Comparison of ENCODE assay signal across 11 mouse cellular contexts in the genomic region with DNA sequence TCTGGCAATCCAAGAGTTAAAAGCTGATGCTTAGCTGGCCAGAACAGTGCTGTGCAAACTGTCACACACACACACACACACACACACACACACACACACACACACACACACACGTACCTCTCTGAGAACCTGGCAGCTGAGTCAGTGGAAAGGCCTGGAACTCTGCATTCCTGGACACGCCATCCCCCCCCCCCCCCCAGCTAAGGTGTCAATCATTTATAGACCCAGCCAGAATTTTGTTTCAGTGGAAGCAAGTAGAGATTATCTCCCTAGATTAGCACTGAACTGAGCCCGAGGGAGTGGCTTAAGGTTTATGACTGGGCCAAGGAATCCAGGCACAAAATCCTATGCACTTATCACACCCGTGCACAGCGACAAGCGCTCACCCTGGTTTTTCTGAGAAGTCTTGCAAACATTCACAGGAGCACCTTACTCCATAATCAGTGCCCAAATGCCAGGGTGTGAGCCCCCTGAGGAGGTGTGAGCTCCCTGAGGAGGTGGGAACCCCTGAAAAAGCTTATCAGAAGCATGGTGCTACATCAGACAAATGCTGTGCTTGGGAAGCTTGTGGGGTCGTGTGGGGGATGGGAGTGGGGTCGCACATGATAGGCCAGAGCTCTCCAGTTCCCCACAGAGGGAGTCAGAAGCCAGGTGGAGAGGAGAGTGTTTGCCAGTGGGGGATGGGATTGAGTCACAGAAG. TPM values are rescaled to one million over a fixed set of nuclear protein-coding genes. Genes with fewer than 3 reads are reported as not detected.
DNase-seq lines count a peak whose midpoint lies in the region; ATAC-seq and TF ChIP-seq lines count a peak whose summit lies in the region.
"Had no signal": no experiment of that assay in that cellular context is flagged by ENCODE, and none has a peak within 500 bp of the region (broad histone marks: within the 10 kb centered on the region; RNA-seq: fewer than 3 reads in every experiment).

No protein-coding gene starts in this region.

- no peak for DNase-seq in lung, adult 2 months
- DNase-seq in embryonic facial prominence, embryonic 10.5 days (ENCODE audit: low spot score): peak; percentile 32
- peak; percentile 54 to 61 for DNase-seq in kidney, postnatal 36 days
- peak; percentile 81 for DNase-seq in stomach, postnatal 0 days (ENCODE audit: low spot score)
- DNase-seq in gastrocnemius, adult 18-20 months (ENCODE audit: low spot score): no peak
- no peak for DNase-seq in cerebellum, adult 2 months
- DNase-seq: cerebellum, postnatal 36 days; forebrain, postnatal 0 days had no signal

- ATAC-seq in lung, embryonic 15.5 days (ENCODE audit: borderline replicate concordance, extremely low read depth, low FRiP score, low TSS enrichment): peak; percentile 67
- peak; percentile 75 for ATAC-seq in stomach, postnatal 0 days (ENCODE audit: low FRiP score, low TSS enrichment)
- ATAC-seq: forebrain, postnatal 0 days had no signal

- no peak overlapping the region for H3K4me3 ChIP-seq in lung, embryonic 15.5 days
- no peak overlapping the region for H3K4me3 ChIP-seq in lung, adult 2 months (replicated peaks; ENCODE audit: extremely low read depth, low read depth, low read length)
- H3K4me3 ChIP-seq in embryonic facial prominence, embryonic 10.5 days: no peak overlapping the region
- H3K4me3 ChIP-seq in stomach, postnatal 0 days (ENCODE audit: low read depth, low read length): no peak overlapping the region
- H3K4me3 ChIP-seq in cerebellum, adult 2 months (replicated peaks; ENCODE audit: insufficient read depth, low read depth, low read length): no peak overlapping the region
- H3K4me3 ChIP-seq: hindbrain, embryonic 13.5 days; liver, embryonic 15.5 days had no signal

- 6% methylated on average over 8 of the region's 8 CpGs for WGBS in lung, embryonic 15.5 days
- WGBS in lung, adult 2 months: 20% methylated on average over 8 of the region's 8 CpGs
- 37% methylated on average over 8 of the region's 8 CpGs for WGBS in embryonic facial prominence, embryonic 10.5 days
- WGBS in stomach, postnatal 0 days: 6% methylated on average over 8 of the region's 8 CpGs
- WGBS in cerebellum, adult 2 months: 50% methylated on average over 8 of the region's 8 CpGs

- H3K4me1 ChIP-seq in lung, embryonic 15.5 days: peaks cover 7% of the 10 kb centered on the region; the same call in 1 of the 2 replicates
- no peaks in the 10 kb centered on the region for H3K4me1 ChIP-seq in lung, adult 2 months (ENCODE audit: control insufficient read depth, insufficient read depth, low read length)
- H3K4me1 ChIP-seq in embryonic facial prominence, embryonic 10.5 days: peaks cover 22% of the 10 kb centered on the region
- H3K4me1 ChIP-seq in stomach, postnatal 0 days (replicated peaks; ENCODE audit: control insufficient read depth, insufficient read depth): no peaks in the 10 kb centered on the region
- peaks cover 11% of the 10 kb centered on the region; the same call in 1 of the 2 replicates for H3K4me1 ChIP-seq in cerebellum, adult 2 months (ENCODE audit: control insufficient read depth, insufficient read depth, low read length)

- no peak for TF ChIP-seq POLR2A in lung, adult 2 months (IDR thresholded peaks at IDR 0.05; ENCODE audit: borderline replicate concordance, extremely low read depth, low read depth, low read length)
- TF ChIP-seq POLR2A in cerebellum, adult 2 months (IDR thresholded peaks at IDR 0.05; ENCODE audit: borderline replicate concordance, insufficient read depth, low read length): no peak

- H3K36me3 ChIP-seq in lung, embryonic 15.5 days: no peaks in the 10 kb centered on the region
- no peaks in the 10 kb centered on the region for H3K36me3 ChIP-seq in embryonic facial prominence, embryonic 10.5 days (replicated peaks)
- no peaks in the 10 kb centered on the region for H3K36me3 ChIP-seq in stomach, postnatal 0 days (ENCODE audit: control insufficient read depth, insufficient read depth, low read length)
- H3K36me3 ChIP-seq: hindbrain, embryonic 13.5 days; liver, embryonic 15.5 days had no signal

- TF ChIP-seq EP300 in stomach, postnatal 0 days (optimal IDR thresholded peaks at IDR 0.05): no peak

- no peak overlapping the region for H3K9ac ChIP-seq in lung, embryonic 15.5 days
- no peak overlapping the region for H3K9ac ChIP-seq in stomach, postnatal 0 days (ENCODE audit: low read length)
- H3K9ac ChIP-seq: forebrain, postnatal 0 days; hindbrain, embryonic 13.5 days; liver, embryonic 15.5 days had no signal

- H3K27ac ChIP-seq in lung, embryonic 15.5 days: peak overlapping the region; percentile 94
- 0 out of 2 replicates have a peak overlapping the region, but pooled peaks have one; percentile 30 for H3K27ac ChIP-seq in embryonic facial prominence, embryonic 10.5 days (replicated peaks)
- peak overlapping the region; percentile 71 for H3K27ac ChIP-seq in stomach, postnatal 0 days (replicated peaks)
- H3K27ac ChIP-seq in cerebellum, adult 2 months (ENCODE audit: insufficient read depth, low read length): no peak overlapping the region
- H3K27ac ChIP-seq: hindbrain, embryonic 13.5 days; liver, embryonic 15.5 days had no signal

- H3K4me2 ChIP-seq in lung, embryonic 15.5 days: peak overlapping the region; percentile 6; the same call in 1 of the 2 replicates
- no peak overlapping the region for H3K4me2 ChIP-seq in stomach, postnatal 0 days (replicated peaks; ENCODE audit: low read depth)
- H3K4me2 ChIP-seq: hindbrain, embryonic 13.5 days; liver, embryonic 15.5 days had no signal

- no peaks in the 10 kb centered on the region for H3K9me3 ChIP-seq in lung, embryonic 15.5 days
- no peaks in the 10 kb centered on the region for H3K9me3 ChIP-seq in embryonic facial prominence, embryonic 10.5 days
- H3K9me3 ChIP-seq in stomach, postnatal 0 days (ENCODE audit: control insufficient read depth, low read length): no peaks in the 10 kb centered on the region
- H3K9me3 ChIP-seq: hindbrain, embryonic 13.5 days; liver, embryonic 15.5 days had no signal

- no peak for TF ChIP-seq CTCF in lung, adult 2 months (IDR thresholded peaks at IDR 0.05; ENCODE audit: insufficient read depth, low read length)
- TF ChIP-seq CTCF in stomach, postnatal 0 days (IDR thresholded peaks at IDR 0.05; ENCODE audit: low read depth): no peak
- TF ChIP-seq CTCF in cerebellum, adult 2 months (IDR thresholded peaks at IDR 0.05; ENCODE audit: borderline replicate concordance, insufficient read depth, low read depth, low read length): no peak

- no peaks in the 10 kb centered on the region for H3K27me3 ChIP-seq in lung, embryonic 15.5 days
- H3K27me3 ChIP-seq in embryonic facial prominence, embryonic 10.5 days (replicated peaks; ENCODE audit: low read depth, poor library complexity, severe bottlenecking): no peaks in the 10 kb centered on the region
- H3K27me3 ChIP-seq in stomach, postnatal 0 days (ENCODE audit: control insufficient read depth, insufficient read depth, low read length): no peaks in the 10 kb centered on the region
- no peaks in the 10 kb centered on the region for H3K27me3 ChIP-seq in cerebellum, adult 2 months (ENCODE audit: control insufficient read depth, insufficient read depth, low read length)

RNA-seq across cellular contexts. Expression of gene Hkdc1, which starts 9.2 kb away (rescaled TPM):
- 2.8 and 3.3 TPM in 2 replicates for polyA plus RNA-seq in lung, embryonic 15.5 days (2015; fragmentation: Nextera tagmentation; extraction: Ambion mirVana)
- polyA plus RNA-seq in lung, adult 2 months (2012; rRNA removed): 4.7 TPM in 2 replicates
- polyA plus RNA-seq in embryonic facial prominence, embryonic 10.5 days (2016; fragmentation: Nextera tagmentation; extraction: Ambion mirVana): 0.34 and 0.69 TPM in 2 replicates
- polyA plus RNA-seq in stomach, postnatal 0 days (2015; fragmentation: Nextera tagmentation; extraction: Ambion mirVana): 5.5 and 5.6 TPM in 2 replicates
- total RNA-seq in gastrocnemius, adult 18-20 months (2021): not detected
- 1.7 and 2.6 TPM in 2 replicates for polyA plus RNA-seq in cerebellum, adult 2 months (2012; rRNA removed)

RNA-seq across cellular contexts. Expression of gene Hk1, which starts 33.3 kb away (rescaled TPM):
- polyA plus RNA-seq in lung, embryonic 15.5 days (2015; fragmentation: Nextera tagmentation; extraction: Ambion mirVana): 35.1 and 39.9 TPM in 2 replicates
- 34.2 and 45.5 TPM in 2 replicates for polyA plus RNA-seq in lung, adult 2 months (2012; rRNA removed)
- polyA plus RNA-seq in embryonic facial prominence, embryonic 10.5 days (2016; fragmentation: Nextera tagmentation; extraction: Ambion mirVana): 29.1 and 31.7 TPM in 2 replicates
- 35.6 and 36.5 TPM in 2 replicates for polyA plus RNA-seq in stomach, postnatal 0 days (2015; fragmentation: Nextera tagmentation; extraction: Ambion mirVana)
- 1 to 10 TPM; 4.7 to 7.2 TPM for total RNA-seq in gastrocnemius, adult 18-20 months (2021)
- polyA plus RNA-seq in cerebellum, adult 2 months (2012; rRNA removed): 206 and 213 TPM in 2 replicates

RNA-seq across cellular contexts. Expression of gene 4930507D05Rik, which starts 36.2 kb away (rescaled TPM):
- polyA plus RNA-seq in lung, embryonic 15.5 days (2015; fragmentation: Nextera tagmentation; extraction: Ambion mirVana): 0.46 and 0.55 TPM in 2 replicates
- 0.09 TPM in 1 of 2 replicates, not detected in the other for polyA plus RNA-seq in lung, adult 2 months (2012; rRNA removed)
- 0.90 and 1.2 TPM in 2 replicates for polyA plus RNA-seq in embryonic facial prominence, embryonic 10.5 days (2016; fragmentation: Nextera tagmentation; extraction: Ambion mirVana)
- polyA plus RNA-seq in stomach, postnatal 0 days (2015; fragmentation: Nextera tagmentation; extraction: Ambion mirVana): 0.21 and 0.23 TPM in 2 replicates
- not detected for total RNA-seq in gastrocnemius, adult 18-20 months (2021)
- polyA plus RNA-seq in cerebellum, adult 2 months (2012; rRNA removed): 0.49 and 0.70 TPM in 2 replicates

RNA-seq across cellular contexts. Expression of gene Supv3l1, which starts 36.5 kb away (rescaled TPM):
- polyA plus RNA-seq in lung, embryonic 15.5 days (2015; fragmentation: Nextera tagmentation; extraction: Ambion mirVana): 26.0 and 27.0 TPM in 2 replicates
- polyA plus RNA-seq in lung, adult 2 months (2012; rRNA removed): 7.6 and 11.9 TPM in 2 replicates
- polyA plus RNA-seq in embryonic facial prominence, embryonic 10.5 days (2016; fragmentation: Nextera tagmentation; extraction: Ambion mirVana): 28.5 and 32.4 TPM in 2 replicates
- polyA plus RNA-seq in stomach, postnatal 0 days (2015; fragmentation: Nextera tagmentation; extraction: Ambion mirVana): 12.6 and 13.9 TPM in 2 replicates
- 10 to 100 TPM; 14.2 to 16.0 TPM for total RNA-seq in gastrocnemius, adult 18-20 months (2021)
- 37.3 TPM in 2 replicates for polyA plus RNA-seq in cerebellum, adult 2 months (2012; rRNA removed)

Comparison
In these comparisons a context has a peak if more than half of its experiments do, and no peak if none do; other contexts are left out.
1. DNase-seq: peak in embryonic facial prominence, embryonic 10.5 days (single experiment), kidney, postnatal 36 days (2 of 2) and stomach, postnatal 0 days (single experiment); none in lung, adult 2 months (single experiment), gastrocnemius, adult 18-20 months (single experiment) and cerebellum, adult 2 months (0 of 2).